Mouse (Mus musculus) midbrain, embryonic 11.5 days (tissue): ENCODE results near the gene Rab17. TPM values are rescaled to one million over a fixed set of nuclear protein-coding genes. Genes with fewer than 3 reads are reported as not detected.

Source experiments
- ATAC-seq: fragments of 200-750 bp; cut with Nextera tagmentation; 2 replicates; pipeline ENCODE4 v1.8.0; 2017; ENCODE audit warnings: moderate TSS enrichment, moderate library complexity; ENCODE audit not compliant: low FRiP score
- DNase-seq: peaks from one replicate; pipeline ENCODE4 v3.0.0; 2015; ENCODE audit warnings: low spot score; ENCODE audit errors: missing footprints
- H3K27ac ChIP-seq: fragments of 300-500 bp; sonication (generic); 2 replicates; pipeline ENCODE4 v1.5.1; 2014; ENCODE audit warnings: low read depth, low read length
- H3K27me3 ChIP-seq: fragments of 300-500 bp; sonication (generic); 2 replicates; pipeline ENCODE4 v1.6.1; 2014; ENCODE audit warnings: mild to moderate bottlenecking, low read length, moderate library complexity, mixed read lengths; ENCODE audit not compliant: control insufficient read depth, insufficient read depth
- H3K36me3 ChIP-seq: fragments of 300-500 bp; sonication (generic); 2 replicates; pipeline ENCODE4 v1.6.1; 2014; ENCODE audit warnings: mild to moderate bottlenecking, low read length, moderate library complexity, mixed read lengths; ENCODE audit not compliant: control insufficient read depth, insufficient read depth
- H3K4me1 ChIP-seq: fragments of 300-500 bp; sonication (generic); 2 replicates; pipeline ENCODE4 v1.6.1; 2014; ENCODE audit warnings: low read length; ENCODE audit not compliant: control insufficient read depth, insufficient read depth
- H3K4me2 ChIP-seq: fragments of 300-500 bp; sonication (generic); 2 replicates; pipeline ENCODE4 v1.6.1; 2014; ENCODE audit warnings: mild to moderate bottlenecking, moderate library complexity
- H3K4me3 ChIP-seq: fragments of 300-500 bp; sonication (generic); 2 replicates; pipeline ENCODE4 v1.5.1; 2014; ENCODE audit warnings: low read depth, low read length
- H3K9ac ChIP-seq: fragments of 300-500 bp; sonication (generic); 2 replicates; pipeline ENCODE4 v1.6.1; 2014; ENCODE audit warnings: low read length
- H3K9me3 ChIP-seq: fragments of 300-500 bp; sonication (generic); 2 replicates; pipeline ENCODE4 v1.6.1; 2016; ENCODE audit warnings: low read length; ENCODE audit not compliant: control insufficient read depth
- WGBS: fragments of 180-500 bp; shearing (Covaris S2); extraction: QIAGEN DNeasy Blood & Tissue Kit; methylation state at CpG from one replicate; pipeline ENCODE4 v1.1.7; 2014; 5-methylcytosine and 5-hydroxymethylcytosine counted together
- polyA plus RNA-seq: library from polyadenylated mRNA; unstranded; fragments of >200 nt; fragmentation: Nextera tagmentation; extraction: Ambion mirVana; gene quantifications from 2 replicates; pipeline ENCODE4 v1.2.1, GENCODE M21; 2014

The Rab17 gene
- polyA plus RNA-seq, 1 experiment from 2014 or later: not detected

DNA sequence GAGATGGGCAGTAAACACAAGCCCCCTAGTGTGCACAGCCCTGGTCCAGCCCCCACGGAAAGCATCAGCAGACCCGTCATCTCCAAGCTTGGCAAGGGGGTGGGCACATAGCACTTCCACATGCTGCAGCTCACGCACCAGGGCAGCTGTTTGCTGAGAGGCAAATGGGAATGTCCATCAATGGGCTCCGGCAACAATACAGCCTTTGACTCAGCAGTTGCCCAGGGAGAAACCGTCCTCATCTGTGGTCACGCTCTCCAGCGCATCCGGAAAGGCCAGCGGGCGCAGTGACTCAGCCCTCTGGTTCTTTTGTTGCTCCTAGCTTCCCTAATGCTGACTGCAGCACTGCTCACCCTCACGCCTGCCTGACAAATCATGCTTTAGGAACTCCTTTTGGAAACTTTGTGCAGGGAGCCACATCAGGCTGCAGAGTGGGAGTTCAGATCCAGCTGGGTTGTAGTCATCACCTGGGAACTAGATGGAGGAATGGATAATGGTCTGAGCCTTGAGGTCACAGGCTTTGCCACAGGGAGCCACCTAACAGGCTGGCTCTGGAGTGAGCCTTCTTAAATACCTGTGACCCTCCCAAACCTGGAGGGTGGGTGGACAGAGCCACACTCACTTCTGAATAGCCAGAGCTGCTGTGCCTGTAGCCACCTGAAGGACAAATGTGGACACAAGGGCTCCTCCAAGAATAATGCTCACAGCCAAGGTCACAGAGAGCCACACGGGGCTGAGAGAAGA lies 5.6 kb upstream of the Rab17 start:
- no peaks in the 10 kb centered on the region for H3K9me3 ChIP-seq
- H3K36me3 ChIP-seq: no peaks in the 10 kb centered on the region
- DNase-seq (peak; percentile 95), ATAC-seq (peak; percentile 85)
- H3K9ac ChIP-seq: peak overlapping the region; percentile 24; the same call in 1 of the 2 replicates
- WGBS: 8% methylated on average over 12 of the region's 12 CpGs
- H3K27me3 ChIP-seq: peaks cover 4% of the 10 kb centered on the region; the same call in 1 of the 2 replicates
- H3K4me1 ChIP-seq: peaks cover 31% of the 10 kb centered on the region
- H3K27ac ChIP-seq: peak overlapping the region; percentile 59; the same call in 1 of the 2 replicates
- no peak overlapping the region for H3K4me3 ChIP-seq
- H3K4me2 ChIP-seq: peak overlapping the region; percentile 28

DNA sequence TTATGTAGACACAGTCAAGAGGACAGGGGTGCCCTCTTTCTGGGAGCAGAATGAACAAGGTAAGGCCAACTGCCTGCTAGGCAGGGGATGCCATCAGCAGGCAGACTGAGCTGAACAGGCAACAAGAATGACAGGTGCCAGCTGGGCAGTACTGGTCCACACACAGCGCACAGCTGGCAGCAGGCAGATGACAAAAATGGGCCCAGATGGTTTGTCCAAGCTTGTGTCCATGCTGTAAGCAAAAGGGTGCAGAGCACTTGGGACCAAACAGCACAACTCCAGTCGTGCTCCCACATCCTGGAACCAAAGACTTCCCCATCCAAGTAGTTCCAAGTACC lies 4.1 kb upstream of the Rab17 start:
- no peaks in the 10 kb centered on the region for H3K36me3 ChIP-seq
- no peak overlapping the region for H3K4me3 ChIP-seq
- H3K9ac ChIP-seq: peak overlapping the region; percentile 11; the same call in 1 of the 2 replicates
- WGBS: 92% methylated on average over 2 of the region's 2 CpGs
- peak; percentile 43; the same call in 1 of the 2 replicates for ATAC-seq
- no peak overlapping the region for H3K4me2 ChIP-seq
- H3K9me3 ChIP-seq: no peaks in the 10 kb centered on the region
- no peak overlapping the region for H3K27ac ChIP-seq
- peaks cover 31% of the 10 kb centered on the region for H3K4me1 ChIP-seq
- peaks cover 4% of the 10 kb centered on the region; the same call in 1 of the 2 replicates for H3K27me3 ChIP-seq
- no peak for DNase-seq

DNA sequence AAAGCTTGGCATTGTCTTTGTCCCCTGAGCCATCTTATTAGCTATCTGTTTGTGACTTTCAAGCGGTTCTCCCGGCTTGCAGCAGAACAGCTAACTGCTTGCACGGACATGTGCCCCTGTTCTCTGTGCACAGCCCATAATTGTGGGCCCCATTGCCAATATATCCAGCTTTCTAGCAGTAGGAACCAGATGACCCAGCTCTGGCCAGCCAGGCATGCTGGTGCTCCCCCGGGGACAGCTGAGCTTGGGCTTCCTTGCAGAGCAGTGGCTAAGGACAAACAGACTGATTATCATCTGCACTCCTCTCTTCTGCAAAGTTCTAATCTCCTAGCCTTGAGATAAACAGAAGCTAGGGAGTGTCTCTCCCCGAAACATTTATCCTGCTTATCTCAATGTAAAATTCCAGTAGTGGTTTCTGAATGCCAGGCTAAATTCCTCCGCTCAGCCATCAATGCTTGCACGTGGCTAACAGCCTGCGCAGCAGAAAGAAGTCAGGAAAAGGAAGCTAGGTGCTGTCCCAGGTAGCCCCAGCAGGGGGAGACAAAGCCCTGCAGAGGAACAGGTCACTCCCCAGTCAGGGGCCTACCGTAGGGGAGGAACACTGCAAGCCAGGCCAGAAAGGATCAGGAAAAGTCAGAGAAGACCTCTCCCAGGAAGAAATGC lies 3.6 kb upstream of the Rab17 start:
- DNase-seq (peak; percentile 100), ATAC-seq (peak; percentile 59)
- H3K27me3 ChIP-seq: peaks cover 4% of the 10 kb centered on the region; the same call in 1 of the 2 replicates
- H3K9ac ChIP-seq: 0 out of 2 replicates have a peak overlapping the region, but pooled peaks have one; percentile 30
- H3K36me3 ChIP-seq: no peaks in the 10 kb centered on the region
- no peak overlapping the region for H3K27ac ChIP-seq
- WGBS: 21% methylated on average over 9 of the region's 9 CpGs
- no peak overlapping the region for H3K4me2 ChIP-seq
- no peak overlapping the region for H3K4me3 ChIP-seq
- H3K9me3 ChIP-seq: no peaks in the 10 kb centered on the region
- peaks cover 31% of the 10 kb centered on the region for H3K4me1 ChIP-seq

DNA sequence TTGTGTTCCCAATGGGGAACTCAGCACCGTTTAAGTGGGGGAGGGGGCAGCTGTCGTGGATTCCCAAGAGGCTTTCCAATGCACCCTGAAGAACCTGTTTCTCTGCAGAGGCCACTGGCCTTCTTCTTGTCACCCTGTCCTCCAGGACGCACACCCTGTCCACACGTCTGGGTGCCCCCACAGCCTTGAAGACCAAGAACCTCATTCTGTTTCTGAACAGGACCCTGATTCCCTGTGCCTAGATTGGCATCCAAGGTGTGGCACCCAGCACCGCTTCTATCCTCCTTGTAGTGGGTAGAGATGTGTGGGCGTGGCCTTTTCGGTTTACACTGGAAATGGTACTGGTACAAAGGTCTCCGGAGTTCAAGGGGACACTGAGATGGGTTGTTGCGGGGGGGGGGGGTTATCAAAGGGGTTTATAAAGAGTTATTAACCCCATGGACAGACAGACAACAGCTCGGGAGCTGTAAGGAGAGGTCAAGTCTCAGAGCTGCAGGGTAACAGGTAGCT lies 475 bp upstream of the Rab17 start:
- no peak overlapping the region for H3K4me3 ChIP-seq
- ATAC-seq: no peak
- H3K9me3 ChIP-seq: no peaks in the 10 kb centered on the region
- no peak overlapping the region for H3K4me2 ChIP-seq
- WGBS: 76% methylated on average over 10 of the region's 10 CpGs
- H3K9ac ChIP-seq: no peak overlapping the region
- H3K27me3 ChIP-seq: peaks cover 4% of the 10 kb centered on the region; the same call in 1 of the 2 replicates
- no peak overlapping the region for H3K27ac ChIP-seq
- H3K36me3 ChIP-seq: no peaks in the 10 kb centered on the region
- peaks cover 19% of the 10 kb centered on the region for H3K4me1 ChIP-seq
- no peak for DNase-seq

DNA sequence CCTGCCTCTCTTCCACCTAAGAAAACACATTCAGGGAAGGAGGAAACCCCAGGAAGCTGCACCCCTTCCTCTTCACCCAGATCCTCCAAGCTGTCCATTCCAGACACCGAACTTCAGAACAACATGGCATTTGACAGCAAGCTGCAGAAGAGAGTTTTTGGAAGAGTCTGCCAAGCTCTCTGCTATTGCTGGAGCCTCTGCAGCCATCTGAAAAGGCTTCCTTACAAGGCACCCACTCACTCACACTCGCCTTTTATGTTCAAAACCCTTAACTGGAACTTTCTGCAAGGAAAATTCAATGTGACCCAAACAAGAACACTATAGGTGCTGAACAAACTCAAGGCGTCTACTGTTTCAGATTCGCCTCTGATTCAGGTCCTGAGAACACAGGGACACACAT lies 812 bp downstream of the Rab17 start:
- no peaks in the 10 kb centered on the region for H3K9me3 ChIP-seq
- no peak overlapping the region for H3K4me2 ChIP-seq
- H3K27me3 ChIP-seq: peaks cover 4% of the 10 kb centered on the region; the same call in 1 of the 2 replicates
- ATAC-seq (no peak), DNase-seq (no peak)
- H3K4me1 ChIP-seq: peaks cover 7% of the 10 kb centered on the region
- 87% methylated on average over 4 of the region's 4 CpGs for WGBS
- no peaks in the 10 kb centered on the region for H3K36me3 ChIP-seq
- no peak overlapping the region for H3K4me3 ChIP-seq
- no peak overlapping the region for H3K27ac ChIP-seq
- H3K9ac ChIP-seq: no peak overlapping the region

DNA sequence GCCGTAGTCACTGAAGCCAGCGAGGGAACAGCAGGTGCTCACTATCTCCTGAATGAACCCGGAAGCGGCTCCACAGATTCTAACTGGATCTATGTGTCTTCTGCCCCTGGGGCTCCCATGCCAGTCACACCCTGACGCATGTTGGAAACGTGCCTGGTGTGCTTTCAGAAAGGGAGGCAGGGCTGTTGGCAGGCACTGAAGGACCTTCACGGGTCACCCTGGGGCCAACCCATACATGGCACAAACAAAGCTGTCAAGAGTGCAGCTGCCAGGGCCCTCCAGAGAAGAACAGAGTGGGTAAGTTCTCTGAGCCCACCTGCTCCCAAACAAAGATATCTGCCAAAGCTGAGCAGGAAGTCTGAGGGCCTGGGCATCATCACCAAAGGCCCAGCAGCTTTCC lies 1.9 kb downstream of the Rab17 start:
- no peak for DNase-seq
- 83% methylated on average over 7 of the region's 7 CpGs for WGBS
- H3K4me2 ChIP-seq: no peak overlapping the region
- no peaks in the 10 kb centered on the region for H3K36me3 ChIP-seq
- H3K9ac ChIP-seq: no peak overlapping the region
- no peaks in the 10 kb centered on the region for H3K4me1 ChIP-seq
- H3K27me3 ChIP-seq: peaks cover under 1% of the 10 kb centered on the region; the same call in 1 of the 2 replicates
- no peak for ATAC-seq
- H3K27ac ChIP-seq: no peak overlapping the region
- H3K4me3 ChIP-seq: no peak overlapping the region
- H3K9me3 ChIP-seq: no peaks in the 10 kb centered on the region

DNA sequence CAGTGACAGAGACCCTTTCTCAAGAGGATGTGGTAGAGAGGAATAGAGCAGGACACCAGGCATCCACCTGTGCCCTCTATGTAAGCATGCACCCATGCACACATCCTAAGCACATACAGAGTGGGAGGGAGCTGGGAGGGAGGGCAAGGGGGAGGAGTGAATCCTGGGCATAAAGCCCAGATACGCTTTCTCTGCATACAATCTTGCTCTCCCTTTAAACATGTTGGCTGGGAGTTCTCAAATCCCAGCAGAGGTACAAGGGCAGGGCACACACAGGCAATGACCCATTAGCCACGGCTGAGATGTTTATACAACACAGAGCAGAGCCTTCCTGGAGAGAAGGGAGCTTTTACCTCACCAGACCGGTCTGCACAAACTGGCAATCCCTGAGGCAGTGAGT lies 6.5 kb downstream of the Rab17 start:
- no peak overlapping the region for H3K9ac ChIP-seq
- no peak overlapping the region for H3K4me2 ChIP-seq
- H3K36me3 ChIP-seq: no peaks in the 10 kb centered on the region
- H3K4me1 ChIP-seq: no peaks in the 10 kb centered on the region
- H3K27ac ChIP-seq: no peak overlapping the region
- no peaks in the 10 kb centered on the region for H3K9me3 ChIP-seq
- ATAC-seq (no peak), DNase-seq (no peak)
- 60% methylated on average over 3 of the region's 3 CpGs for WGBS
- H3K27me3 ChIP-seq: no peaks in the 10 kb centered on the region
- no peak overlapping the region for H3K4me3 ChIP-seq

DNA sequence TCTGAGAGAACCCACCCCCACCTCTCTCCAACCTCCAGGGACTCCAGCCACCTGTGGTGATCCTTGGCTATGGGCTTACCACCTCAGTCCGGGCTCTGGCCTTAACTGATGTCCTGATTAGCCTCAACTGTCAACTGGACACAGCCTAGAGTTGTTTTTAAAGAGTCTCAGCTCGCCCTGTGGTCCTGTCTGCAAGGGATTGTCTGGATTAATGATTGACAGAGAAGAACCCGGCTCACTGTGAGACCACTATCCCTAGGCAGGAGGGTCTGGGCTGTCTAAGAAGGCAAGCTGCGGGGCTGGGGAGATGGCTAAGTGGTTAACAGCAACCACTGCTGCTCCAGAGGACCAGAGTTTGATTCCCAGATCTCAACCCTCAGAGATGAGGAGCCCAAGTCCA lies 6.9 kb downstream of the Rab17 start:
- H3K4me1 ChIP-seq: no peaks in the 10 kb centered on the region
- 46% methylated on average over 4 of the region's 4 CpGs for WGBS
- no peak overlapping the region for H3K4me3 ChIP-seq
- no peak for DNase-seq
- H3K27ac ChIP-seq: no peak overlapping the region
- H3K4me2 ChIP-seq: no peak overlapping the region
- H3K36me3 ChIP-seq: no peaks in the 10 kb centered on the region
- no peak for ATAC-seq
- no peaks in the 10 kb centered on the region for H3K27me3 ChIP-seq
- no peak overlapping the region for H3K9ac ChIP-seq
- no peaks in the 10 kb centered on the region for H3K9me3 ChIP-seq
